Mouse (Mus musculus) hindbrain, embryonic 12.5 days (tissue): ENCODE data around the gene Rfx4. TPM values are rescaled to one million over a fixed set of nuclear protein-coding genes. Genes with fewer than 3 reads are reported as not detected.

Experiments used
- ATAC-seq: fragments of 200-750 bp; cut with Nextera tagmentation; 2 replicates; pipeline ENCODE4 v1.8.0; 2017; ENCODE audit warnings: moderate TSS enrichment; ENCODE audit not compliant: low FRiP score
- H3K27ac ChIP-seq: fragments of 300-500 bp; sonication (generic); 2 replicates; pipeline ENCODE4 v1.5.1; 2016; ENCODE audit warnings: mild to moderate bottlenecking
- H3K27me3 ChIP-seq: fragments of 300-500 bp; sonication (generic); 2 replicates; pipeline ENCODE4 v1.6.1; 2016; ENCODE audit warnings: mild to moderate bottlenecking
- H3K36me3 ChIP-seq: fragments of 300-500 bp; sonication (generic); 2 replicates; pipeline ENCODE4 v1.6.1; 2016; ENCODE audit warnings: mild to moderate bottlenecking
- H3K4me1 ChIP-seq: fragments of 300-500 bp; sonication (generic); 2 replicates; pipeline ENCODE4 v1.6.1; 2016
- H3K4me2 ChIP-seq: fragments of 300-500 bp; sonication (generic); replicated peaks from 2 replicates; pipeline ENCODE4 v1.6.1; 2016; ENCODE audit warnings: mild to moderate bottlenecking
- H3K4me3 ChIP-seq: fragments of 300-500 bp; sonication (generic); 2 replicates; pipeline ENCODE4 v1.5.1; 2016; ENCODE audit warnings: mild to moderate bottlenecking
- H3K9ac ChIP-seq: fragments of 300-500 bp; sonication (generic); 2 replicates; pipeline ENCODE4 v1.6.1; 2016; ENCODE audit warnings: mild to moderate bottlenecking, moderate library complexity
- H3K9me3 ChIP-seq: fragments of 300-500 bp; sonication (generic); replicated peaks from 2 replicates; pipeline ENCODE4 v1.6.1; 2016; ENCODE audit warnings: mild to moderate bottlenecking
- WGBS: fragments of 180-500 bp; shearing (Covaris S2); methylation state at CpG from one replicate; pipeline ENCODE4 v1.1.7; 2016; 5-methylcytosine and 5-hydroxymethylcytosine counted together
- polyA plus RNA-seq: library from polyadenylated mRNA; unstranded; fragments of >200 nt; fragmentation: Nextera tagmentation; extraction: Ambion mirVana; gene quantifications from 2 replicates; pipeline ENCODE4 v1.2.1, GENCODE M21; 2016

The Rfx4 gene
- 40.9 and 49.2 TPM in 2 replicates for polyA plus RNA-seq

DNA sequence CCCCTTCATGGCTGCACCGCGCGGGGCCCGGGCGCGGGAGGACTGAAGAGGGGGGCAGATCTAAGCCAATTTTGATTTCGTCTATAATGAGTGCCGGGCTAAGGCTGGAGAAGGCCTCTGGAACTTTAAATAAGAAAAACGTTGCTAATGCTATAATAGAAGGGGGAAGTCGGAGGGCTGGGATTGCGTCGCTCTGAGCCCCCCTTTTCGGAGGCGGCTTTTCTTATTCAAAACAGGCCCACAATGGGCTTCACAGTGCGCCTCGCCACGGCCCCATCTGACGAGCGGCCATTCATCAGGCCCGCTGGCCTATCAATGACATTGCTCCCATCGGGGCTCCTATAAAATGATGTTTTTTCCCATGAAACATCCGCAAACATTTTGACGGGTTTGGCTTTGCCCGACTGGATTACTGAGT, at the start of gene Rfx4:
Rfx4 (plus strand) TSS at position 277 of the 418 bp plus-strand sequence.
- peak within 1 kb of the TSS; percentile 93 for H3K27ac ChIP-seq
- 2% methylated on average over 24 of the region's 24 CpGs for WGBS
- no peaks in the 10 kb centered on the region for H3K36me3 ChIP-seq
- H3K9ac ChIP-seq: peak within 1 kb of the TSS; percentile 68
- H3K4me3 ChIP-seq: peak within 1 kb of the TSS; percentile 51
- H3K27me3 ChIP-seq: peaks cover 59% of the 10 kb centered on the region
- peaks cover 55% of the 10 kb centered on the region for H3K4me1 ChIP-seq
- H3K4me2 ChIP-seq: peak within 1 kb of the TSS; percentile 76
- H3K9me3 ChIP-seq: no peaks in the 10 kb centered on the region
- ATAC-seq: peak; percentile 69

DNA sequence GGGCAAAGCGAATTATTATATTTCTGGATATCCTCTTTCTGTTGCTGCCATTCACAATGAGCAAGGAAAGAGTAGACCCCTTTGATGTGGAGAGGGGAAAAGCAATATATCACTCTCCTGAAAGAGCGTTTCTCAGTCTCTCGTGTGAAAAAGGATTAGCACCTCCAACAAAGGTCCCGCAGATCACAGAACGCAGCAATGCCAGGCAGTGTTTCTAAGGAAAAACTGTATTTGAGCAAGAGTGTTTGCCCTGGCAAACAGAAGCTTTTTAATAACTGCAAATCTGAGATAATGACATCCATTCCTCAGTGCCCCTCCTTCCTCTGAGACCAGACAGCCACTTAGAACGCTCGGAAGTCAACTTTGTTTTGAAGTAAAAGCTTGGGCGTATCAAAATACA, 49.3 kb upstream of the Rfx4 start:
- 0 out of 2 replicates have a peak, but pooled peaks cover 2% of the 10 kb centered on the region for H3K36me3 ChIP-seq
- no peak overlapping the region for H3K4me2 ChIP-seq
- H3K9me3 ChIP-seq: no peaks in the 10 kb centered on the region
- peaks cover 32% of the 10 kb centered on the region for H3K4me1 ChIP-seq
- WGBS: 40% methylated on average over 8 of the region's 8 CpGs
- ATAC-seq: no peak
- H3K27ac ChIP-seq: 0 out of 2 replicates have a peak overlapping the region, but pooled peaks have one; percentile 3
- no peaks in the 10 kb centered on the region for H3K27me3 ChIP-seq
- no peak overlapping the region for H3K9ac ChIP-seq
- H3K4me3 ChIP-seq: no peak overlapping the region

DNA sequence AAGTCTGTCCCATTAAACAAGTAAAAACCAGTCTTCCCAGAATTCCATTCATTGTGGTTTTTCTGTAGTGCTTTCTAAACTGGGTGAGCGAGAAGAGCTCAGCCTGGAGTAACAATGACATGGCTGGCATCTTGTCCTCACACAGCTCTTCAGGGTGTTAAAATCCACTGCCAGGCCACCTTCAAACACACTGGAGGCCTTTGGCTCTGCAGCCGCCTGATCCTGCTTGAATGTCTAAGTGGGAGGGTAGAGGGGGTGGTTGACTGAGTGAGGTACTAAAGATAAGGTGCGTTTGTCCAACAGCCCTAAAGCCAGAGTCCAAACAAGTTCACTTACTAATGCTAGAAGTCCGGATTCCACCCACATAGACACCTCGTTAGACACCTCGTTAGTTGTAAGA, 48.6 kb upstream of the Rfx4 start:
- Histone ChIP-seq H3K4me1 (peaks cover 38% of the 10 kb centered on the region), H3K27ac (peak overlapping the region; percentile 76), H3K4me2 (no peak overlapping the region), H3K36me3 (no peaks in the 10 kb centered on the region), H3K27me3 (no peaks in the 10 kb centered on the region), H3K9me3 (no peaks in the 10 kb centered on the region), H3K9ac (no peak overlapping the region), H3K4me3 (no peak overlapping the region)
- peak; percentile 19; the same call in 1 of the 2 replicates for ATAC-seq
- WGBS: 30% methylated on average over 6 of the region's 6 CpGs

DNA sequence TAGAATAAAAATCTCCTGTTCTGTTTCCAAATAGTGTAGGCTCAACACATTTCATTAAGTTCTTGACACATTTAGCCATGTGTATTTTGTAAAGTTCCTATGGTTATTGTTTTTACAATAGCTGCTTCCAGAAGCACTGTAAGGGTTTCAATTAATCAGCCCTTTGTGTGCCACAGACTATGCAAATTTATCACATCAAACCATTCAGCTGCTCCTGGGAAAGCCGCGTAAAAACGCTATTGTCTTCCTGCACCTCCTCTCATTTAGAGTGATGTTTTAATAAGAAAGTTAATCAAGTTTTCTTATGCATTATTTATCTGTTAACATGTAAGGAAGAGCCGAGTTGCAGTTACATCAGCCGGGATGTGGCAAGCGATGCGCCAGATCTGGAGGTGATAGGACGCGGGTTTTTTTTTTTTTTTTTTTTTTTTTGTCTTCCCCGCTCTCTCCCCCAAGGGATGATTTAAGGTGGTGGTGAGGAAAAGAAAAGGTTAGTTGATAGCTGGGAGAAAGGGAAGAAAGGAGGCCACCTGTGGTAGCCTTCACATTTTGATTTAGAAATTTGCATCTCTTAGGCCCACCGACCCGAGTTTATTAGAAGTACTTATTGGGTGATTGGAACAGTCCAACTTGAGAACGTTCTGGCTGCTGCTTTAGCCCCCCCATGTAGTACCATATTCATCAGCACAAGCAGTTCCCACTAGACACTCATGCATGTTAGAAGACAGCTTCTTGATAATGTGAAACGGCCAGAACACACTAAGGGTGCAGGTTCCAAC, 47.9 kb upstream of the Rfx4 start:
- no peak overlapping the region for H3K9ac ChIP-seq
- no peak overlapping the region for H3K4me2 ChIP-seq
- no peaks in the 10 kb centered on the region for H3K27me3 ChIP-seq
- H3K36me3 ChIP-seq: no peaks in the 10 kb centered on the region
- peak; percentile 61 for ATAC-seq
- H3K4me1 ChIP-seq: peaks cover 46% of the 10 kb centered on the region
- no peak overlapping the region for H3K4me3 ChIP-seq
- H3K27ac ChIP-seq: peak overlapping the region; percentile 76
- H3K9me3 ChIP-seq: no peaks in the 10 kb centered on the region
- 25% methylated on average over 14 of the region's 14 CpGs for WGBS

DNA sequence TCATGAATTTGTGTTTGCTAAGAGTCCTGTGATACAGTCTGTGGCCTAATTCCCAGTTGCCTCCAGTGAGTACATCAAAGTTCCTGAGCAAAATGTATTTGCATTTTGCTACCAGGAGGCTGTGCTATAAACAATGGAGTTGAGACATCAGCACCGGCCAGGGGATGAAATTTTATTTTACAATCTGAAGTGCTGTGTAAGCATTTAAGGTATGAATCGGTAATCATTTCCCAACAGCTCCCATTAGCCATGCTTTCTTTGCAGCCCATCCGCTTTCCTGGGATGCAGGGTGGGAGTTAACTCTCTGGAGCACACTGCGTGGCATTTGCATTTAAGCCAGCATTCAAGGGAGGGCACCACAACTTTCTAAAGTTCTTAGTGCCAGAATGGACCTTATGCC, 45.7 kb upstream of the Rfx4 start:
- Histone ChIP-seq H3K27ac (peak overlapping the region; percentile 25), H3K4me2 (no peak overlapping the region), H3K4me3 (no peak overlapping the region), H3K27me3 (no peaks in the 10 kb centered on the region), H3K36me3 (peaks cover 2% of the 10 kb centered on the region; the same call in 1 of the 2 replicates), H3K9me3 (no peaks in the 10 kb centered on the region), H3K4me1 (peaks cover 63% of the 10 kb centered on the region), H3K9ac (no peak overlapping the region)
- ATAC-seq: peak; percentile 36; the same call in 1 of the 2 replicates
- WGBS: 14% methylated on average over 4 of the region's 4 CpGs

DNA sequence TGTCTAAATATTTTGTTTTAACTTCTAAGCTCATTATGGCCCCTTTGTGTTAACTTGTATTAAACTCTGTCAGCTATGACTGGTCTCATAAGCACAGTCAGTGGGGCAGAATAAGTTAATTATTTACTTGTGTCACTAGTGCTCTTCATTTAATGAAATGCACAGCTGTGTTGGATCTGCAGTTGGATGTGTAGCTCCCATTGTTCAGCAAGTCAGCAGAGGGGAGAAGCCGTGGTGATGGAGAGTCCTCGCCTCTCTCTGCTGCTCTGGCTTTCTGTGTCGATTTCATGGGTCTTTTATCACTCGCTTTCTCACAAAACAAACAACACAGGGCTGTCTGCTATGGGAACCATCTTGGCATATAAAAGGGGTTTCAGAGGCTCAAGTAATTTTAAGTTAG, 45.0 kb upstream of the Rfx4 start:
- H3K9me3 ChIP-seq: no peaks in the 10 kb centered on the region
- H3K27me3 ChIP-seq: no peaks in the 10 kb centered on the region
- H3K27ac ChIP-seq: peak overlapping the region; percentile 74
- whole genome bisulfite sequencing: 12% methylated on average over 4 of the region's 4 CpGs
- peak; percentile 78 for ATAC-seq
- H3K4me2 ChIP-seq: no peak overlapping the region
- peaks cover 63% of the 10 kb centered on the region for H3K4me1 ChIP-seq
- no peak overlapping the region for H3K9ac ChIP-seq
- H3K36me3 ChIP-seq: peaks cover 9% of the 10 kb centered on the region
- no peak overlapping the region for H3K4me3 ChIP-seq

DNA sequence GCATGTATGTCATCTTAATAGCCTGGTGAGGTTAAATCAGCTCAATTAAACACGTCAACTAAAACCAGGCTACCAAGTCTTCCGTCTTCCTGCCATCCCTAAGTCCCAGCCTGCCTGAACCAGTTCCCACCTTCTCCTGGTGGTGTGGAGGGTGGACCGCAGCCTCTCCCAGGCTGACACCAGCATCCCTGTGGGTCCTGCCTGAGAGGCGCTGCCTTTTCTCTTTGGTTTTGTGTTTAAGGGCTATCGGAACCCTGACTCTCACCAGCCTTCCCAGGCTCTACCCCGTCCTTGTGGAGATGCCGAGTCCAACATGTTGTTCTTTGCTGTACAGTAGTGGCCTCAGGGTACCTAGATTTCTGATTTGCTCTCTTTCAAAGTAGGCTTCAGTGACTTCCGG, 44.4 kb upstream of the Rfx4 start:
- 0 out of 2 replicates have a peak, but pooled peaks have one; percentile 16 for ATAC-seq
- peak overlapping the region; percentile 29; the same call in 1 of the 2 replicates for H3K4me2 ChIP-seq
- H3K4me1 ChIP-seq: peaks cover 59% of the 10 kb centered on the region
- no peak overlapping the region for H3K4me3 ChIP-seq
- peak overlapping the region; percentile 74 for H3K27ac ChIP-seq
- no peaks in the 10 kb centered on the region for H3K9me3 ChIP-seq
- H3K27me3 ChIP-seq: no peaks in the 10 kb centered on the region
- peaks cover 14% of the 10 kb centered on the region for H3K36me3 ChIP-seq
- H3K9ac ChIP-seq: no peak overlapping the region
- 32% methylated on average over 8 of the region's 8 CpGs for WGBS

DNA sequence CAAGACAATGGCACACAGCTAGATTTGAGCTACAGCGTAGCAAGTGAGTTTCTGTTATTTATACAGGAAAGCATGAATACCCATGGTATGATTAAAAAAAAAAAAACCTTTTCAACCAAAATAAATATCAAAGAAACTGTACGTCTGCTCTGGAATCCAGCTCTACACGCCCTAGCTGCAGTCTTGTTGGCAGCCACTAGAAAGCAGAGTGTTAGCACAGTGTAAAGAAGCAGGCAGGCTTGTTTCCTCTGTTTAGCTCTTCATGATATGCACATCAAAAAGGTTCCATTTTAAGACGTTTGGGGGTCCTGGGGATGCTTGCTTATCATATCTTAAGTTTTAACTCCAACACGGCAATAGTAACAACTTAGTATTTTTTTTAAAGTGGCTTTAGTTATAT, 43.9 kb upstream of the Rfx4 start:
- 50% methylated on average over 5 of the region's 5 CpGs for WGBS
- no peaks in the 10 kb centered on the region for H3K27me3 ChIP-seq
- peaks cover 17% of the 10 kb centered on the region for H3K36me3 ChIP-seq
- H3K4me2 ChIP-seq: no peak overlapping the region
- H3K27ac ChIP-seq: peak overlapping the region; percentile 74
- H3K4me3 ChIP-seq: no peak overlapping the region
- no peak for ATAC-seq
- no peak overlapping the region for H3K9ac ChIP-seq
- H3K4me1 ChIP-seq: peaks cover 56% of the 10 kb centered on the region
- no peaks in the 10 kb centered on the region for H3K9me3 ChIP-seq

DNA sequence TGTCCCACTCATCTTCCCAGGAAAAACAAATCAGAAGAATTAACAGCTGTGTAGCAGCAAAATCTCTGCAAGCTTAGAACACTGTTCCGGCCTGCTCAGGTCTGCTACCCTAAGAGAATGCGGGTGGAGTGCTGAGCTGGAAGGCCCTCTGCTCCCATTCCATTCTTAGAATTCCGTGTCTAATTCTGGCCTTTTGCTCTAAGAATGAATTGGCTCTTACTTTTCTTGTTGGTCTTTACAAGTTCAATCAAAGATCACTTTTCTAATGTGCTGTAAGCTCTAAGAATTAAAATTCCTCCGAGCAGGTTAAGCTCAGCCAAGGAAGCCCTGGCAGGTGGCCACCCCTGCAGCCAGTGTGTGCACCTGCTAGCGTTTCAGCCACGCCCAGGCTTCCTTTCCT, 43.3 kb upstream of the Rfx4 start:
- no peak overlapping the region for H3K9ac ChIP-seq
- no peak for ATAC-seq
- no peaks in the 10 kb centered on the region for H3K9me3 ChIP-seq
- peak overlapping the region; percentile 74 for H3K27ac ChIP-seq
- no peak overlapping the region for H3K4me2 ChIP-seq
- no peaks in the 10 kb centered on the region for H3K27me3 ChIP-seq
- 62% methylated on average over 6 of the region's 6 CpGs for WGBS
- peaks cover 52% of the 10 kb centered on the region for H3K4me1 ChIP-seq
- H3K36me3 ChIP-seq: peaks cover 17% of the 10 kb centered on the region
- no peak overlapping the region for H3K4me3 ChIP-seq

DNA sequence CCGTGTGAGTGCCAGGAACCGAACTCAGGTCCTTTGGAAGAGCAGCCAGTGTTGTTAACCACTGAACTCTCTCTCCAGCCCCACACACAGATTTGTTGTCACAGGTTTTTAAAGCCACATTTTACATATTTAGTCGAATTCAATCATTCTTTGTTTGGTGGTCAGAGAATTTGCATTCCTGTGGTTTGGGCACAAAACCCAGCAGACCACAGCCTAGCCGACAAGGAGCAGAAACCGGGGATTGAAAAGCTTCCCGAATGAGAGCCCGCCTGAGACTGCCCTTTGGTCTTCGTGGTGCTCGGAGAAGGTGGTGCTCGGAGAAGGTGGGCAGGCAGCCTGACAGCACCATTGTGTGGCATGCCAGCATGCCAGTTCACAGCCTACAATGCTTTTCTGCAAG, 42.8 kb upstream of the Rfx4 start:
- Histone ChIP-seq H3K27me3 (no peaks in the 10 kb centered on the region), H3K36me3 (peaks cover 17% of the 10 kb centered on the region), H3K4me3 (no peak overlapping the region), H3K27ac (peak overlapping the region; percentile 74; the same call in 1 of the 2 replicates), H3K9ac (peak overlapping the region; percentile 36; the same call in 1 of the 2 replicates), H3K4me1 (peaks cover 52% of the 10 kb centered on the region), H3K4me2 (no peak overlapping the region), H3K9me3 (no peaks in the 10 kb centered on the region)
- 53% methylated on average over 10 of the region's 10 CpGs for WGBS
- no peak for ATAC-seq

DNA sequence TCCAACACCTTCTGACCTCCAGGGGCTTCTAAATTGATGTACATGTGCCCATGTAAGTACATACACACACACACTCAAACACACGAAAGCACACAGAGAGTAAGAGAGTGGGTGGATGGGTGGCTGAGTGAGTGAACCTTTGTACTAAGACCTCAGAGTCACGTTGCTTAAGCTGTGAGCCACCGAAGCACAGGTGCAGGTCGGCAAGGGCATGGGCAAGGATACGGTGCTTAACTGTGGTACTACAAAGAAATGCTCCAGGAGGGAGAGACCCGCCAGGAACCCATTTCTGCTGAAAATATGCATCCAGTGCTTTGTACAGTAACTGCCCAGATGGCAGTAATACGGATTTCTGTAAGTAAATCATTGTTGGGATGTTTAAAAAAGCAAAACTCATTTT, 40.2 kb upstream of the Rfx4 start:
- ATAC-seq: no peak
- peaks cover 34% of the 10 kb centered on the region for H3K36me3 ChIP-seq
- no peak overlapping the region for H3K9ac ChIP-seq
- H3K27ac ChIP-seq: no peak overlapping the region
- whole genome bisulfite sequencing: 87% methylated on average over 7 of the region's 7 CpGs
- H3K27me3 ChIP-seq: no peaks in the 10 kb centered on the region
- H3K4me1 ChIP-seq: peaks cover 35% of the 10 kb centered on the region
- H3K4me3 ChIP-seq: no peak overlapping the region
- no peak overlapping the region for H3K4me2 ChIP-seq
- no peaks in the 10 kb centered on the region for H3K9me3 ChIP-seq

DNA sequence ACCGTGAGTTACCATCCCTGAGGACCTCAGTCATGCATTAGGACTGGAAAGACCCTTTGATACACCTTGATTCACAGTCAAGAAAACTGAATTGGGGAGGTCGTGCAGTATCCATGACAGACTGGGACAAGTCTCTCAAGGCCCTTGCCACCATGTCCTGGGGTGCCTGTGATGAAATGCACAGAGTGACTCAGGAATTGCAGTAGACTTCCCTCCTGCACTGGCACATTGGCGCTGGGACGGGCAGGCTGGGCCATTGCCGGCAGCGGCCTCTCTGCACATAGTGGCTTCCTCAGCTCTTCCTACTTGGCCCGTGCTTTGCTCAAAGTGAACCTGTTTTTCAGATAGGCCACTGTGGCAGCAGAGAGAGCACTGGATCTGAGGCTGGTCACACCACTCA, 39.3 kb upstream of the Rfx4 start:
- WGBS: 98% methylated on average over 7 of the region's 7 CpGs
- Histone ChIP-seq H3K27me3 (0 out of 2 replicates have a peak, but pooled peaks cover 4% of the 10 kb centered on the region), H3K9ac (no peak overlapping the region), H3K4me2 (no peak overlapping the region), H3K9me3 (no peaks in the 10 kb centered on the region), H3K27ac (no peak overlapping the region), H3K36me3 (peaks cover 42% of the 10 kb centered on the region), H3K4me1 (peaks cover 31% of the 10 kb centered on the region), H3K4me3 (no peak overlapping the region)
- no peak for ATAC-seq

DNA sequence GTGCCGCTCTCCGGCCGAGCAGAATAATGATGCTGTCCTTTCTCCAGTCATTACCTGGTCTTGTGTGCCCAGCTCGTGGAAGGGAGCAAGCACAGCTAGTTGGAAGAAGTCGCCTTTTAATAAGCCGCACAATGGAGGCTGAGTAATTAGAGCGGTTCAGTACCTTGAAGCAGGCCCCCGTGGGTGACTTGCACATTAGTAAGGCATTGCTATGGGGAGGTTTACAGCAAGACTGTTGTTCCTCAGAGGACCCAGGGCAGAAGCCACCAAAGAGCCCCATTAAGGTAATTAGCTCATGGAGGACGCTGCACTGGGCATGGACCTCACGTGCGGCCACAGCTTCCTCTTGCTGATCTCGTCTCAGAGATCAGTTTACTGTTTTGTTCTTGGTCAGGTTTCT, 33.2 kb upstream of the Rfx4 start:
- H3K27me3 ChIP-seq: 0 out of 2 replicates have a peak, but pooled peaks cover 4% of the 10 kb centered on the region
- 75% methylated on average over 12 of the region's 12 CpGs for WGBS
- ATAC-seq: no peak
- no peak overlapping the region for H3K4me2 ChIP-seq
- no peak overlapping the region for H3K27ac ChIP-seq
- H3K36me3 ChIP-seq: peaks cover 40% of the 10 kb centered on the region
- no peak overlapping the region for H3K4me3 ChIP-seq
- no peaks in the 10 kb centered on the region for H3K9me3 ChIP-seq
- H3K9ac ChIP-seq: no peak overlapping the region
- peaks cover 13% of the 10 kb centered on the region for H3K4me1 ChIP-seq
